Mouse (Mus musculus) testis, postnatal 14 days (tissue): ENCODE measurements around the gene Ppp1r12b.
A peak's percentile ranks its signal among the peaks of the same experiment; 100 is the strongest.
"Not testable (repeated sequence)": the region's sequence is repeated elsewhere in the genome, so short reads cannot be mapped to it uniquely, and the experiment has no call there.

Experiments
- DNase-seq: peaks from one replicate; pipeline ENCODE4 v3.0.0; 2021; ENCODE audit warnings: low spot score

The Ppp1r12b gene

DNA sequence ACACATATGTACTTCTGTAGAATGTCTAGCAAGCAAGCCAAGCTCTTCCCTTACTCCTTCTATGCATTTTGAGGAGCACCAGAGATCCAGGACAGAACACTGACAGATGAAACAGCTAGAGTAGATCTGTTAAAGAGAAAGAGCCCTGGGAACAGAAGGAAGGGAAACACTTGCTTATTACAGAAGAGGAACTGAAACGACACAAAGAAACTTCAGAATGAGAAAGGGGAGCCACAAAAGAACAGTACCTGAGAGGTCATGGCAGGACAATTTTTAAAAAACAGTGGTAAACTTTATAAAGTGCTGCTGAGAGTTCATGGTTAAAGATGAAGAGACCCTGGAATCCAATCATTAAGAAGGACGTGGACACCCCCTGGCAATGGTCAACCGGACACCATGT, 105.4 kb downstream of the Ppp1r12b start:
- DNase-seq: no peak

DNA sequence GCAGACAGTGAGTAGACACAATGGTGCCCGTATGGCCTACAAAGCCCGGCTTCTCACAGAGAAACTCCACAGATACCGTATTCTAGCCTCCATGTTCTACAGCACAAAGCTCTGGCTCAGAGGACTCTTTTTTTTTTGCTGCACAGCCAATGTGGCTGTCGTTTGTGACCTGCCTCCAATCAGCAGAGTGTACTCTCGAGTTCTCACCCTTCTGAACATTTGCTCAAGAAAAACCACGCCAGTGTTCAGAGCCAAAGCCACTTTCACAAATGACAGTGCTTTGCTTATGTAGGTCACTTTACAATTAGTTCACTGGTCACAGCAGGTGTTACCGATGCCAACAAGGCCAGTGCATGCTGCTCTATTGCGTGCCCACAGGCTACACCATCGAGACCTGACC, 107.9 kb downstream of the Ppp1r12b start:
- no peak for DNase-seq

DNA sequence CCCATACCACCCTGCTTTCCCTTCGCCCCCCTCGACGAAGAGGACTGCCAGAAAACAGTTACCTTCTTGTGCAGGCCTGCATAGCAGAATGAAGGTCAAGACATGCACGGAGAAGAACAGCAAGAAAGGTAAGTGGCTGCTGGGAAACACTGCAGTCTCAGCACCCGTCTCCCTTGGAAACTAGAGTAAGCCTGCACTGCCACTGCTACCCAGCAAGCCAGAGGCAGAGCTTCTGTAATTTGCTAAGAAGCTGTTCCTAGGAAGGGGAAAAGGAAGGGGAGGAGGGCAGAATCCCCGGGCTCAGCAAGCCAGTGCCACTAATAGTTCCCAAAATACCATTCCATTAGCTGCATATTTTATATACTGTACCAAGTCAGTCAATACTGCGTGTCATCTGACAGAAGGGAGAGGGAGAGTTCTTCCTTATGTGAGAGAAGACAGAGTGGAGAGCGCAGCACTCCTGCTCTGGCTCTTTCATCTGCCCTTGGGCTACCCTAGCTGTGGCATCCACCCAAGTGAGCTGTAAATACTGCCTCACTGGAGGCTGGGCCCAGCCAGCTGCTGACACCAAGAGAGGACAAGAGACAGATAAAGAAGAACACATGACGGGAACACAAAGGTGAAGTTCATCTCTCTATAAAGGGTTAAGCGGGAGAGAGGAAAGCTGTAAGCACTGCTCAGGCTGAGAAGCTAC, 109.3 kb downstream of the Ppp1r12b start:
- no peak for DNase-seq

DNA sequence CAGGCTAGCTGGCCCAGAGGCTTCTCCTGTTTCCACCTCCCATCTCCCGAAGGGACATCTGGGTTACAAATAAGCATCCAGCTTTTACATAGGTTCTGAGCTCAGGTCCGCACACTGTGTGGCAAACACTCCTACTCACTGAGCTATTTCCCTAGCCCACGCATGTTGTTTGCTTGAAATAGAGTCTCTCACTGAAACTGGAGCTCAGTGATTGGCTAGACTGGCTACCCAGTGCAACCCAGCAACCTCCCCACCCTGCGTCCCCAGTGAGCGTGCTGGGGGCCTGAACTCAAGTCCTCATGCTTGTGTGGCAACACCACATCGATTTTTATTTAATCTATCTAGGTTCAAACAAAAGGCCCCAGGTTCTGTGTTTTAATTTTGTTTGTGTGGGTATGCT, 112.4 kb downstream of the Ppp1r12b start:
- no peak for DNase-seq

DNA sequence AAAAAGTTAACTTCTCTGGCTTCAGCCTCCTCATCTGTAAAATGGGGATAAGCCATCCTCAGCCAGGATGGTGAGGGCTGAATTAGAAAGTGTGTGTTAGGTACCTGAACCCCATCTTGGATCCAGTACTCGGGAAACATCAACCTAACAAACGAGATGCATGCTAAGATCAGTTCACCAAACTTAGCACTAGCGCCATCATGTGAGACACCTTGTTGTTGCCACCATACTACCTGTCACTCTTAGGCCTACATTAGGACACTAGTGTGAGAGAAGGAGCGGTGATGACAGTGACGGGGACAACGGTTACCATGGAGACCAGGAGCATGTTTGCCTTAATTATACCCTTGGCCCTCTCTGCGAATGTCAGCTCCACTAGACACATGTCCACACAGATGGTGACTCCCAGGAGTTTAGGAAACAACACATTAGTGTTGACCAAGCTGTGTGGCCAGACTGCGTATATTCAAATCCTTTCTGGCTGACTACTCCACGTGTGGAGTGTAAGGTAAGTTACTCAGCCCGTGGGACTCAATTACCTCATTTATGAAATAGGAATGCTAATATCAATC, 118.7 kb downstream of the Ppp1r12b start:
- no peak for DNase-seq

DNA sequence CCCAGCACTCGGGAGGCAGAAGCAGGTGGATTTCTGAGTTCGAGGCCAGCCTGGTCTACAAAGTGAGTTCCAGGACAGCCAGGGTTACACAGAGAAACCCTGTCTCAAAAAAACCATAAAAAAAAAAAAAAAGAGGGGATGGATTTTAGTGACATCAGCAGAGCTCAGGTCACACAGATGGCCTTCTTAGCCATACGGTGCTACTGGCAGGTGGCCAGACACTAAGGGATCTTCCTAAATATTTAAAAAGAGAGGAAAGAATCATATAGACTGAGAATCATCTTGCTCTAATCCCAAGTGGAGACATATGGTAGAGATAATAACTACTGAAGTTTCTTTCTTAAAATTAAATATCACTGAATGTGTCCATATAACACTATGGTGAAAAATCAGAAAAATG, 124.9 kb downstream of the Ppp1r12b start:
- not testable (repeated sequence) for DNase-seq

DNA sequence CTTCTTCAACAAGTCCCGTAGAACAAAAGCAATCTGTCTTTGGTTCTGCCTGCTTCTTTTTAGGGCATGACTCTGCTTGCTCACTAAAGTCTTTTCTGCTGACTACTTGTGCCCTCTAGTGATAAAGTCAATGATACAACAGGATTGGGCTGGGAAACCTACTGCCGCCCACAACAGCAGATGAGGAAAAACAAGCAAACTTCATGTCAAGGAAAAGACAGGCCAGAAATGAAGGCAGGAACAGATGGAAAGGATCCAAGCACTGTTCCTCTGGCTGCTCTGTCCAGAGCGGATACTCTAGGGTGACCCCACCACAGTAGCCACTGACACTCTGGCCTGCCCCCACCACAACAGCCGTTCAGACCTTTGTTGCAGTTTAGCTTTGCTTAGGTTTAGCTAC, 126.1 kb downstream of the Ppp1r12b start:
- no peak for DNase-seq

DNA sequence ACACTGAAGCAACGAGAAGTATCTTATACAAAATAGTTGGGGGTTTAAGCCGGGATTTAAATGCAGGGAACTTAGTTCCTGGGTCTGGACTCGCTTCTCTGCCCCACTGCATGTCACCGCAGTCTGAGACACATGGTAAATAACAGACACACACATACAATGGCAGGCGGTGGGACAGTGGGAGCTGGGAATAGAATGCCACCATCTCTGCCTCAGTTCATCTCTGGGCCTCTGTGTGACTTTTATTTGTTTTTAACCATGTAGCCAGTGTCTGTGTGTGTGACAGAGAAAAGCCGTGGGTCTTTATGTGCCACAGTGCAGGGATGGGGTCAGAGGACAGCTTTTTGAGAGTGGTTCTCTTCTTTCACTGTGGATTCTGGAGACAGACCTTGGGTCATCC, 130.8 kb downstream of the Ppp1r12b start:
- no peak for DNase-seq

DNA sequence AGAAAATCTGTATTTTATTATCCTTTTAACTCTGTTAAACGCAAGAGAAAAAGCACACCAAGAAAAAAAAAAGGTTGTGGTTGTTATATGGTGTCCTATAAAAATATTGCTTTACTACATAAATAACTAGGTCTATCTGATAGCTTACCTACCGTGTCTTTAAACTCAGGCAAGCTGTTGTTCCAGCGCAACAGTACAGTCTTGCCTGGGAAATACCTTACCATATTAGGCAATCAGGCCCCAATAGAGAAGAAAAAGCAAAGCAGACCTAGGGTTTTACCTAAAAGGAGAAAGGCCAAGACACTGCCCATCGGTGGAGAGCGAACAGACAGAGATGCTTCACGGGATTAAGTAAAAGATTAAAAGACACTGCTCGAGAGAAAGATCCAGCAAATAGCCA, 131.9 kb downstream of the Ppp1r12b start:
- no peak for DNase-seq

DNA sequence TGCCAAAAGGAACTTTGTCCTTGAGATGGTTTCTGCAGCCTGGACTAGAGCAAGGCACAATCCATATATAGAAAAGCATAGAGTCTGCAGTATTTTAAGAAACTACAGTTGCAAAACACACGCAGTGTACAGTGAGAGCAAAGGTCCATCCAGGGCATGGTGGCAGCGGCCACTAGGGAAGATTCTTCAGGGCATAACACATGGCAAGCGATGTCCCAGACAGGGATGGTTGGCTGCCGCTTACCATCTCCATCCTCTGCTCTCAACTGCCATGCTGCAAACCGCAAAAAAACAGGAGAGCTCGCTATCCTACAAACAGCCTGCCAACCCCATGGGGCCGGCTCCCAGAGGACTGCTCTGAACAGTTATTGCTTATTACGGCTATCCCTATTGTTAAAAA, 132.4 kb downstream of the Ppp1r12b start:
- no peak for DNase-seq

DNA sequence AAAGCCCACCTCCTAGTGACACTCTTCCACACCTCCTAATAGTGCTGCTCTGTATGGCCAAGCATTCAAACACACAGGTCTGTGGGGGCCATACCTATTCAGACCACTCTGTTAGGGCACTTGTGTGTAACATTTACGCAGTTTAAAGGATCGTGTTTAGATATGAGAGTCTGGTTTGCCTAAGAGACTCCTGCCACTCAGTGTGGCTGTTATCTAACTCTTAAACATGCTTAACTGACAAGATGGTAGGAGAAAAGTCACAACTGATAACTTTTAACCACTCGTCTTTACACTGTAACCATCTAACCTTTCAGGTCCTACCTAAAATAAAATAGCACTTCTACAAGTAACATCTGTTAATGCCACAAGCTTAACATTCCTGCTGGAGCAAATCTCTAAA, 134.9 kb downstream of the Ppp1r12b start:
- no peak for DNase-seq

DNA sequence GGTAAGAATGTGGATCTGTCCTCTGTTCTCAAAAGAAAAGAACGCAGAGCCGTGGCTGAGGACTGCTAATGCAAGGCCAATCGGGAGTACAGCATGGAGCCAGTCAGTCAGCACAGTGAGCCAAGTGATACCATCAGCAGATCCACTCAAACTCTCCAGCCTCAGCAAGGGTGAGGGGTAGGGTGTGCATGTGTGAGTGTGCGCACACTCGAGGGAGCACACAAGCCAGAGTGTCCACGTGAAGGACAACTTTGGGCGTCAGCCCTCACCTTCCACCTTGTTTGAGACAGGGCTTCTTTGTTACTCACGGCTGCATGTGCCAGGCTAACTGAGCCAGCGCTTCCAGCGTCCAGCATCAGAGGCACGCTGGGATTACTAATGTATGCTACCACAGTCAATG, 136.5 kb downstream of the Ppp1r12b start:
- DNase-seq: no peak

DNA sequence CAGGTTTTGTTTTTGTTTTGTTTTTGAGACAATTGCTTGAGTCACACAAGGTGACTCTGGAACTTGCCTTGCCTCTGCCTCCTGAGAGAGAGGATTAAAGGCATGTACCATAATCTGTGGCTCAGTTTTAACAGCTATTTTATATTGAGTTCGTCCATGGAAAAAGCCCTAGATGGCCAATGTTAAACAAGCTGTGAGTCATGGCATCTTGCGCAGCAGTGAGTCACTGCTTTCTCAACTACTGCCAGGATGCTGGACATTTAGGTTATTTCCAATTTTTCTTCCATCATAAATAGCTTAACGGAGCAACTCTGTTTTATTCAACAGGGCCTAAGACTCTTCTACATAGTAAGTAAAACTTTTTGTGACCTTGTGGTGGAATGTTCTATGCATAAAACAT, 137.0 kb downstream of the Ppp1r12b start:
- no peak for DNase-seq

DNA sequence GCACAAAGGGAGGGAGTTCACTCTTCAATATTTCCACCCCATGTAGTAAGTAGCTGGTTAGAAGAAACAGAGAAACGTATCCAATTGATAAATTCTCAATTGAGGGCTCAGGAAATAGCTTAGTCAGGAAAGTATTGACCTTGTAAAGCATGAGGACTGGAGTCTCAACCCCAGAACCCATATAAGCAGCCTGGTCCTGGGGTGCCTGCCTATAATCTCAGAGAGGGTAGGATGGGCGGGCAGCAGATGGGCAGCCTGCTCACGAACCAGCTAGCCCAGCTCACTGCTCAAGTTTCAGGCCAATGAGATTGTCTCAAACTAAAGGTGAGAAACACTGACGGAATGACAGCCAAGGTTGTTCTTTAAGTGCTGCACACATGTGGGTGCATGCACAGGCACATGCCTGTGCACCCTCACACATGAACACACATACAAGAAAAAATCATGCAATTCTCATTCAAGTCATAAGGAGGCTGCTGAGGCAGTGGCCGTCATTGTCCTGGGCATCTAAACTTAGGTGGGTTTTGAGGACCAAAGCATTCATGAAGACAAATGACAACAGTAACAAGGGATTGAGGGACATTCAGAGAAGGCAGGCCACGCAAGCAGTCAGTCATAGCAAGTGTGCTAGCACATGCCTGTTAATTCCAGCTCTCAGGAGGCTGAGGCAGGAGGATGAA, 137.7 kb downstream of the Ppp1r12b start:
- DNase-seq: no peak

DNA sequence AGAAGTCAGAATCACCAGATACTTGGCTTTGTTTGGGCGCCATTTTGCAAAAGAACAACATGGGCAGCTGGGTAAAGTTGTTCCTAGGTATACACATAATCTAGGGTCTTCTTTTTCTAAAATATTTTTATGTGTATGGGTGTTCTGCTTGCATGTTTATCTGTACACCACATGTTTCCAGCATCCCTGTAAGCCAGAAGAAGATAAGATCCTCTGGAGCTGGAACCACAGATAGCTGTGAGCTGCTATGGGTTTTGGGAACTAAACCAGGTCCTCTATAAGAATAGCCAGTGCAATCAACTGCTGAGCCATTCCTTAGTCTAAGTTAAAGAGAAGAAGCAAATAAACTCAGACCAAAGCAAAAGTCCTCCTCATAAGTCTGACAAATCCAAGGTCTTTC, 138.6 kb downstream of the Ppp1r12b start:
- no peak for DNase-seq

DNA sequence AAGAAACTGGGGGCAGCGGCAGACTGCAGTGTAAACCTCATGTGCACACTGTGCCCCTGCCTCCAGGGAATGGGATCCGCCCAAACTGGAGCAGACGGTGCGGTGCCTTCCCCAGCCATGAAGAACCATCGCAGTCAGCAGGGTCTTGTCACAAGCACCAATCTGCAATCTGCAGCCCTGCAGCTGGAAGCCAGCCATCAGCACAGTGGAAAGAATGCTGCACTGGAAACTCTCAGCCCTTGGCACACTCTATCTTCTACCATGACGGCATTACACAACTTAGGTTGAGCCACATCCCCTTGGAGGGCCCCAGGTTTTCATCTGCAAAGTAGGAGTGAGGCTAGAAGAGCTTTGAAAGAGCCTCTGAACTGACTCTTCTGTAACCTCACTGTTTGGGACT, 139.1 kb downstream of the Ppp1r12b start:
- DNase-seq: peak; percentile 43

DNA sequence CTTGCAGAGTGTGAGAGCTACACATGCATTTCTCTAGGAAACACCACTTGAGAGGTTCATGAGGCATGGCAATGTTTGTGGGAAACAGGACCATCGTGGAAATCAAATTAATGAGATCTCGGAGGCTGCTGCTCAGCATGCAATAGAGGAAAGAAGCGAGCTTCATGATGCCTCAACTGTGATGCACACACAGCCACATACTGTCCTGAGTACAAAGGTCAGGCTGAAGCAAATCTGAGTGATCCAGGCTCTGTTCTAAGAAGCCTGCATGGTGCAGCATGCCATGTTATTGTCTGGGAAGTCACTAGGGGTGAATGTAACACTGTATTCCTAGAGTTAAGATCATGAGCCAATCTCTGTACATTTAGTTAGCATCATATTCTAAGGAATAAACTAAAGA, 140.0 kb downstream of the Ppp1r12b start:
- DNase-seq: no peak

DNA sequence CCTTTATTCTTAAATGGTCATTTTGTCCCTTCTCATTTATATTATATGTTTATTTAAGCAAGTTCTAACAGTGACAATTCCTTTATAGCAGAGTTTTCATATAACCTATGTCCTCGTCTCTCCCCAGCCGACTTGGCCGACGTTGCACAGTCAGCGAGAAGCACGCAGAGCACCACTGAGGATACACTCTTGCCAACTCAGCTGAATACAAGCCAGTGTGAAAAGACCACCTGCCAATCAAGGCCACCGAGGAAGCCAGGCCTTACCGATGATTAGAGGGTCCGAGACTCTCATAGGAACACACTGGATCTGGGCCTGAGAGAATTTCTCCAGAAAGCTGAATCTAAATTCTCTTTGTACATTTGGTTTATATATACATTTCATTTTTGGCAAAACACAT, 150.3 kb downstream of the Ppp1r12b start:
- no peak for DNase-seq

DNA sequence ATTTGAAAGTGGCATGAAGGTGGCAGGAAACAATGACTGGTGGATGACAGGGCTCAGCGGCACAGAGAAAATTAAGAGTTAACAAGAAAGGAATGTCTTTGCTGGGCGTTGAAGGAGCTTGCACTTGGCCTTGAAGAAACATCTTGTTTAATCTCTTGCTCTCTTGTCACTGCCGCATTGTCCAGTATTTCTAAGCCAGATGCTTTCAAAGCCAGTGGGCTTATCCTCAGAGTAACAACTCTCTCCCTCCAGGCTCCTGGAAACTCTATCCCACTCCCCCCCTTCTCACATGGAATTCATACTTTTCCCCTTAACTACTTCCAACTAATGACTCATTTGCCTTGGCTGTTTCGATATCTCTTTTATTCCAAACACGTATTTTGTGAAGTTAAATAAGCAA, 151.4 kb downstream of the Ppp1r12b start:
- peak; percentile 32 for DNase-seq

DNA sequence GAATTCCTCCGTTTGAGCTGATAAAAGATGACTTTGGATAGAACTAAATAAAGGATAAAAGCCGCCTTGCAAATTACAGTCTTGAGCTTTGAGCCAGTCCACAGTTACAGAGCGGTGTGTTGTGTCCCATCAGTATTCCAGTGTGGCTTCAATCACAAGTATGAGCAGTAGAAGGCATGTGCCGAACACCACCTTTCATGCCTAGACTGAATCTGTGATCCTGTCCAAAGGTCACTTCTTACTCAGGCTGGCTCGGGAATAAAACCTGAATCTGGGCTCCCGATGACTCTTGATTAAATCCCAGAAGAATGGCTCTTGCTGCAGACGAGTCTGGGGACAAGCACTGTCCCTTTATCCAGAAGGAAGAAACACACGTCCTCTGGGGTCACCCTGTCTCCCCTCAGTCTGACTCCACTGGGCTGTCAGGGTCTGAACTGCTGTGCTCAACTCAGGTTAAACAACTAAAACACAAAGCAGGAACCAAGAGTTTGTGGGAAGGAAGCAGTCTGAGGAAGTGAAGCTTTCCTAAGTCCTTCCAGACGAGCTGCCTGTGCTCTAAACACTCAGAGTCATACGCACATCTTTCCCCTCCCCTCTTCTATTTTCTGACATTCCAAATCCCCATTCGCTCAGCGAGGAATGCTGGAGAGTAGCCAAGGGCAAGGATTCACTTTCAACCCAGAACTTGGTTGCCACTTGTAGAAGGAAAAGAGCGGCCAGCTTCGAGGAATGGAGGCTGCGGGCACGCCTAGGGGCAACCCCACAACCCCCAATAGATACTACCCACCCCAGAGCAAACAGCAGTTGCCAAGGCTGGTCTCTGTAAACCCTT, 152.2 kb downstream of the Ppp1r12b start:
- DNase-seq: peak; percentile 55

DNA sequence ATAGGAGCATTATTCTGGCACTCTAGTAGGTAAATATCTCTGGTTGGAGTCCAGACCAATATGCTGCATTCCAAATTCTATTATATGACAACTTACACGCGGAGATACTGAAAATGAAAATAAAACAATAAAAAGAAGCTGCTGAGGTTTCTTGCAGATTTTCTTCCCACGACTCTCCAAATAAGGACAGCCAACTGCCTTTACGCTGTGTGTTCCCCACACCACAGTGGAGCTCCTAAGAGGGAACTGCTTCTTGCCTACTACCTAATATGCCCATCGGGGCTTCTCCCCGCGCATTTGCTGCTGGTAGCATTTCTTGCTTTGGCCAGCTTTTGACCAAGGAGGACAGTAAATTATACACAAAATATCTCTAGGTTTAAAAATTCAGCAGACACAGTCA, 154.0 kb downstream of the Ppp1r12b start:
- DNase-seq: no peak

DNA sequence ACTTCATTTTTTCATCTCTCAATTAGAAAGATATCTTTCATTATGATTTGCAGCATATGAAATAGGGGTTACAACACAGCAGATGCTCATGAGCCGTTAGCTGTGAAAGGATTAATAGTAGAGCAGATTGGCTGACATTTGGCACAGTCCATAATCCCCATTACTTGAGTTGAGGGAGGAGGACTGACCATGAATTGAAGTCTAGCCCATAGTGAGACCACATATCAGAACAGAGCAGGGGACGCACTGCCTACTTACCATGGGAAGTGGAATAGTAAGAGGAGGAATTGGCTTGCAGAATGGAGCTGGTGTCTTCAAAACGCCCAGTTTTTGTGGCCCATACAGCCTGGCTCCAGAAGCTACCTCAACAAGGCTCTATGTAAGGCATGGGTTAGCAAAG, 159.2 kb downstream of the Ppp1r12b start:
- DNase-seq: no peak

DNA sequence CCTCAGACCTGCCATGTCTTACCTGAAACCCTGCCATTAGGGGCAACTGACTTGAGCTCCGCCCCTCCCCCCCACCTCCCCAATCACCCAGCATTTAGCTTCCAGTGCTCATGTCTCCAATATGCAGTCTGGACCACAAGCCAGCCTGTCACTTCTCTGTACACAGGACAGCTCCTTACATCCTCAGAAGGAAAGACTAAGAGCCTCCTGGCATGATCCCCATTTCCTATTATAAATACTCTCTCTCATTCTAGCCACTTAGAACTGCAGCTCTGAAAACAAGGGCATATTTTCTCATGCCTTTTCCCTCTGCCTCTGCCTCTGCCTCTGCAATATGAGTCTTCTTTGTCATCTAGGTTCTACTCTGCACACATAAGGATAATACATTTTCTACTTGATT, 159.7 kb downstream of the Ppp1r12b start:
- no peak for DNase-seq
